In the genomic region with DNA sequence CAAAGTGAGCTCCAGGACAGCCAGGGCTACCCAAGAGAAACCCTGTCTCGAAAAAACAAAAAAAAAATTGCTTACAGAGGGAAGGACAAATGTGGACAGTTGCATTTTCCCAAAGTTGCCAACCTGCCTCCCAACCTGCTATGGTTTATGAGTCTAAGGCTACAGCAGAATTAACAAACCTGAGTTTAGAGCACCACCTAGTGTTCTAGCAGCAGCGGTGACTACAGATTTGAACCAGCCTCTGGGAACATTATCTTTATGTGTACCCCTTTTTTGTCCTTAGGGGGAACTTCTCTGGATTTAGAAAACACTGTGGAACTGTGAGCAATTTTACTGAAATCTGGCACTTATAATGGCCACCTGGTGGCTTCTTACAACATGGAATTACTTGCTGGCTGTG, we compare ENCODE assay signal across 12 mouse cellular contexts. TPM values are rescaled to one million over a fixed set of nuclear protein-coding genes. Genes with fewer than 3 reads are reported as not detected.
A peak's percentile ranks its signal among the peaks of the same experiment; 100 is the strongest.
DNase-seq lines count a peak whose midpoint lies in the region; ATAC-seq and TF ChIP-seq lines count a peak whose summit lies in the region.
"Had no signal": no experiment of that assay in that cellular context is flagged by ENCODE, and none has a peak within 500 bp of the region (broad histone marks: within the 10 kb centered on the region; RNA-seq: fewer than 3 reads in every experiment).

No protein-coding gene starts in this region.

- TF ChIP-seq POLR2A in limb, embryonic 14.5 days (IDR thresholded peaks at IDR 0.05; ENCODE audit: borderline replicate concordance, extremely low read depth, insufficient read depth, insufficient read length): no peak

- no peaks in the 10 kb centered on the region for H3K36me3 ChIP-seq in forebrain, postnatal 0 days (ENCODE audit: insufficient read depth)
- H3K36me3 ChIP-seq in forebrain, embryonic 13.5 days (ENCODE audit: poor library complexity, severe bottlenecking): no peaks in the 10 kb centered on the region
- H3K36me3 ChIP-seq in limb, embryonic 14.5 days (ENCODE audit: control insufficient read depth, insufficient read depth, low read length): no peaks in the 10 kb centered on the region
- no peaks in the 10 kb centered on the region for H3K36me3 ChIP-seq in limb, embryonic 10.5 days
- no peaks in the 10 kb centered on the region for H3K36me3 ChIP-seq in E14TG2a.4 (ENCODE audit: insufficient read depth, low read length)
- H3K36me3 ChIP-seq: forebrain, embryonic 10.5 days had no signal

- peak; percentile 14 for DNase-seq in forebrain, postnatal 0 days
- DNase-seq in limb, embryonic 14.5 days (ENCODE audit: low spot score): peak; percentile 34
- no peak for DNase-seq in limb, embryonic 10.5 days (ENCODE audit: low spot score)
- peak; percentile 2 to 33 for DNase-seq in layer of hippocampus, postnatal 14 days (ENCODE audit: low spot score in 2 of 2)
- DNase-seq in urinary bladder, postnatal 25 days (ENCODE audit: low spot score): no peak
- DNase-seq in gastrocnemius, postnatal 10 days: no peak
- DNase-seq: adrenal gland, postnatal 10 days; cerebellum, adult 9-10 months; kidney, adult 11 months had no signal

- H3K4me3 ChIP-seq in forebrain, postnatal 0 days (ENCODE audit: low read depth, low read length): no peak overlapping the region
- no peak overlapping the region for H3K4me3 ChIP-seq in forebrain, embryonic 13.5 days
- H3K4me3 ChIP-seq in limb, embryonic 14.5 days (replicated peaks; ENCODE audit: low read length): no peak overlapping the region
- H3K4me3 ChIP-seq in limb, embryonic 10.5 days: no peak overlapping the region
- no peak overlapping the region for H3K4me3 ChIP-seq in E14TG2a.4 (replicated peaks; ENCODE audit: low read length)
- H3K4me3 ChIP-seq: forebrain, embryonic 10.5 days had no signal

- ATAC-seq in forebrain, postnatal 0 days: peak; percentile 47
- no peak for ATAC-seq in forebrain, embryonic 13.5 days
- ATAC-seq in limb, embryonic 14.5 days (ENCODE audit: low FRiP score, low read depth): no peak

- H3K4me2 ChIP-seq in forebrain, postnatal 0 days (ENCODE audit: low read depth): no peak overlapping the region
- no peak overlapping the region for H3K4me2 ChIP-seq in forebrain, embryonic 13.5 days
- no peak overlapping the region for H3K4me2 ChIP-seq in limb, embryonic 14.5 days (replicated peaks; ENCODE audit: low read depth, low read length, severe bottlenecking)

- H3K27me3 ChIP-seq in forebrain, postnatal 0 days (ENCODE audit: insufficient read depth, low read length): no peaks in the 10 kb centered on the region
- no peaks in the 10 kb centered on the region for H3K27me3 ChIP-seq in forebrain, embryonic 13.5 days
- no peaks in the 10 kb centered on the region for H3K27me3 ChIP-seq in limb, embryonic 14.5 days (ENCODE audit: control insufficient read depth, insufficient read depth, low read length)
- H3K27me3 ChIP-seq in limb, embryonic 10.5 days (ENCODE audit: low read depth, poor library complexity, severe bottlenecking): peaks cover 22% of the 10 kb centered on the region
- H3K27me3 ChIP-seq in E14TG2a.4 (ENCODE audit: insufficient read depth, low read length): no peaks in the 10 kb centered on the region

- H3K27ac ChIP-seq in forebrain, postnatal 0 days (ENCODE audit: low read depth, low read length): no peak overlapping the region
- H3K27ac ChIP-seq in forebrain, embryonic 13.5 days: no peak overlapping the region
- no peak overlapping the region for H3K27ac ChIP-seq in limb, embryonic 14.5 days (replicated peaks; ENCODE audit: low read depth, low read length)
- no peak overlapping the region for H3K27ac ChIP-seq in limb, embryonic 10.5 days
- H3K27ac ChIP-seq: forebrain, embryonic 10.5 days had no signal

- WGBS in forebrain, postnatal 0 days: 13% methylated on average over 2 of the region's 2 CpGs
- 10% methylated on average over 2 of the region's 2 CpGs for WGBS in forebrain, embryonic 13.5 days
- 9% methylated on average over 2 of the region's 2 CpGs for WGBS in limb, embryonic 14.5 days
- 6% methylated on average over 2 of the region's 2 CpGs for whole genome bisulfite sequencing in limb, embryonic 10.5 days

- H3K4me1 ChIP-seq in forebrain, postnatal 0 days (ENCODE audit: insufficient read depth): no peaks in the 10 kb centered on the region
- no peaks in the 10 kb centered on the region for H3K4me1 ChIP-seq in forebrain, embryonic 13.5 days
- H3K4me1 ChIP-seq in limb, embryonic 14.5 days (ENCODE audit: control insufficient read depth, insufficient read depth, low read length): no peaks in the 10 kb centered on the region
- H3K4me1 ChIP-seq in limb, embryonic 10.5 days: no peaks in the 10 kb centered on the region
- H3K4me1 ChIP-seq in E14TG2a.4 (replicated peaks; ENCODE audit: low read depth, low read length): peaks cover 11% of the 10 kb centered on the region; the same call in 1 of the 2 replicates
- H3K4me1 ChIP-seq: forebrain, embryonic 10.5 days had no signal

- peak; percentile 58 for TF ChIP-seq CTCF in forebrain, postnatal 0 days (IDR thresholded peaks at IDR 0.05; ENCODE audit: low read depth)
- TF ChIP-seq CTCF in E14TG2a.4 (conservative IDR thresholded peaks at IDR 0.05; ENCODE audit: low read length): peak; percentile 51

- no peaks in the 10 kb centered on the region for H3K9me3 ChIP-seq in forebrain, postnatal 0 days (ENCODE audit: low read length)
- no peaks in the 10 kb centered on the region for H3K9me3 ChIP-seq in forebrain, embryonic 13.5 days (replicated peaks)
- no peaks in the 10 kb centered on the region for H3K9me3 ChIP-seq in limb, embryonic 14.5 days (ENCODE audit: control insufficient read depth, low read length)
- H3K9me3 ChIP-seq in limb, embryonic 10.5 days (replicated peaks): no peaks in the 10 kb centered on the region
- H3K9me3 ChIP-seq in E14TG2a.4 (ENCODE audit: low read length): no peaks in the 10 kb centered on the region
- H3K9me3 ChIP-seq: forebrain, embryonic 10.5 days had no signal

- H3K9ac ChIP-seq in forebrain, postnatal 0 days: no peak overlapping the region
- H3K9ac ChIP-seq in forebrain, embryonic 13.5 days: no peak overlapping the region
- no peak overlapping the region for H3K9ac ChIP-seq in limb, embryonic 14.5 days (ENCODE audit: low read depth, low read length, severe bottlenecking)

RNA-seq across cellular contexts. Expression of a gene that starts 16.8 kb away (rescaled TPM):
- 38.5 and 44.8 TPM in 2 replicates for total RNA-seq in forebrain, postnatal 0 days (2014; rRNA removed)
- polyA plus RNA-seq in forebrain, postnatal 0 days (2015; fragmentation: Nextera tagmentation; extraction: Ambion mirVana): 6.3 and 12.2 TPM in 2 replicates
- 18.1 and 19.5 TPM in 2 replicates for polyA plus RNA-seq in forebrain, embryonic 13.5 days (2015; fragmentation: Nextera tagmentation; extraction: Ambion mirVana)
- polyA plus RNA-seq in limb, embryonic 14.5 days (2012; rRNA removed): 14.9 and 31.7 TPM in 2 replicates
- polyA plus RNA-seq in limb, embryonic 14.5 days (2014; fragmentation: Nextera tagmentation; extraction: Ambion mirVana): 14.4 and 16.7 TPM in 2 replicates
- 20.0 and 23.8 TPM in 2 replicates for polyA plus RNA-seq in limb, embryonic 10.5 days (2016; fragmentation: Nextera tagmentation; extraction: Ambion mirVana)
- total RNA-seq in layer of hippocampus, postnatal 14 days (2021): 10 to 100 TPM; 52.3 to 57.0 TPM
- 10 to 100 TPM; 10.4 to 14.3 TPM for total RNA-seq in gastrocnemius, postnatal 10 days (2021)

Comparison
In these comparisons a context has a peak if more than half of its experiments do, and no peak if none do; other contexts are left out.
1. DNase-seq: peak in forebrain, postnatal 0 days (single experiment), limb, embryonic 14.5 days (single experiment) and layer of hippocampus, postnatal 14 days (2 of 2); none in limb, embryonic 10.5 days (single experiment), urinary bladder, postnatal 25 days (single experiment) and gastrocnemius, postnatal 10 days (single experiment).